Mouse (Mus musculus): ENCODE measurements around the gene Chek2.

DNA sequence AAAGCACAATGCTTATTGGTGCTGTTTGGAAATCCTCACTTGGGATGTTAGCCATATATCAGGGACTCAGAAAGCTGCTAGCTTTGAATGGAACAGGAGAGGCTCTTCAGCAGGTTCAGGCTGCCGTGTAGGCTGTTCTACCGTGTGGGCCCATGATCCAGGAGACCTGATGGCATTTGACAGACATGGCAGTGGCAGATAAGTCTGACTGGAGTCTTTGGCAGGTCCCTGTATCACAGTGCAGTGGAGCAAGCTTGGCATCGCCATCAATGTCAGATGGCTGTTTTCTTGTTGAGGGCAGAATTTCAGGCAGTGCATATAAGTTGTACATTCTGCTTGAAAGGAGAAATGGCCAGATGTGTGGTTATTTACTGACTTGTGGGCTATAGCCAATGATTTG is 50.8 kb downstream of the Chek2 start:
- TF ChIP-seq CTCF (IDR thresholded peaks at IDR 0.05; ENCODE audit: low read depth) (no peak), EP300 (optimal IDR thresholded peaks at IDR 0.05) (no peak)

Measured in stomach, postnatal 0 days (tissue).